Mouse (Mus musculus) stomach, postnatal 0 days (tissue): Measurements from ENCODE around the gene Cmip. TPM values are rescaled to one million over a fixed set of nuclear protein-coding genes. Genes with fewer than 3 reads are reported as not detected.

Source experiments
- ATAC-seq: fragments of 200-750 bp; cut with Nextera tagmentation; 2 replicates; pipeline ENCODE4 v1.8.0; 2017; ENCODE audit not compliant: low FRiP score, low TSS enrichment
- DNase-seq: peaks from one replicate; pipeline ENCODE4 v3.0.0-alpha.2; 2016; ENCODE audit warnings: low spot score
- H3K27ac ChIP-seq: fragments of 300-500 bp; sonication (generic); replicated peaks from 2 replicates; pipeline ENCODE4 v1.5.1; 2014; ENCODE audit warnings: mild to moderate bottlenecking, control low read depth
- H3K27me3 ChIP-seq: fragments of 300-500 bp; sonication (generic); 2 replicates; pipeline ENCODE4 v1.6.1; 2014; ENCODE audit warnings: low read length; ENCODE audit not compliant: control insufficient read depth, insufficient read depth
- H3K36me3 ChIP-seq: fragments of 300-500 bp; sonication (generic); 2 replicates; pipeline ENCODE4 v1.6.1; 2014; ENCODE audit warnings: low read length, mixed read lengths; ENCODE audit not compliant: control insufficient read depth, insufficient read depth
- H3K4me1 ChIP-seq: fragments of 300-500 bp; sonication (generic); replicated peaks from 2 replicates; pipeline ENCODE4 v1.6.1; 2014; ENCODE audit warnings: antibody characterized with exemption; ENCODE audit not compliant: control insufficient read depth, insufficient read depth
- H3K4me2 ChIP-seq: fragments of 300-500 bp; sonication (generic); replicated peaks from 2 replicates; pipeline ENCODE4 v1.6.1; 2014; ENCODE audit warnings: low read depth, mild to moderate bottlenecking, control low read depth, moderate library complexity
- H3K4me3 ChIP-seq: fragments of 300-500 bp; sonication (generic); 2 replicates; pipeline ENCODE4 v1.5.1; 2014; ENCODE audit warnings: low read depth, low read length, control low read depth
- H3K9ac ChIP-seq: fragments of 300-500 bp; sonication (generic); 2 replicates; pipeline ENCODE4 v1.6.1; 2014; ENCODE audit warnings: mild to moderate bottlenecking, low read length, control low read depth, mixed read lengths
- H3K9me3 ChIP-seq: fragments of 300-500 bp; sonication (generic); 2 replicates; pipeline ENCODE4 v1.6.1; 2016; ENCODE audit warnings: low read length; ENCODE audit not compliant: control insufficient read depth
- CTCF ChIP-seq: IDR thresholded peaks from 2 replicates; pipeline ENCODE4 v1.5.1; 2016; ENCODE audit warnings: antibody characterized with exemption, low read depth, mild to moderate bottlenecking, moderate library complexity
- EP300 ChIP-seq: optimal IDR thresholded peaks from 2 replicates; pipeline ENCODE3; 2016; ENCODE audit warnings: antibody characterized with exemption
- WGBS: fragments of 180-500 bp; shearing (Covaris S2); extraction: QIAGEN DNeasy Blood & Tissue Kit; methylation state at CpG from one replicate; pipeline ENCODE4 v1.1.7; 2014; 5-methylcytosine and 5-hydroxymethylcytosine counted together
- polyA plus RNA-seq: library from polyadenylated mRNA; unstranded; fragments of >200 nt; fragmentation: Nextera tagmentation; extraction: Ambion mirVana; gene quantifications from 2 replicates; pipeline ENCODE4 v1.2.1, GENCODE M21; 2015

The Cmip gene
- polyA plus RNA-seq, 1 experiment from 2014 or later, result 19.9 TPM

GRCm38 (mm10) chr8:117376997-117377396, 120.1 kb downstream of the Cmip start:
- Histone ChIP-seq H3K36me3 (0 out of 2 replicates have a peak, but pooled peaks cover 3% of the 10 kb centered on the region), H3K4me3 (no peak overlapping the region), H3K9me3 (no peaks in the 10 kb centered on the region), H3K27me3 (no peaks in the 10 kb centered on the region), H3K9ac (no peak overlapping the region), H3K4me2 (no peak overlapping the region), H3K27ac (no peak overlapping the region), H3K4me1 (no peaks in the 10 kb centered on the region; the same call in 1 of the 2 replicates)
- 81% methylated on average over 16 of the region's 16 CpGs for WGBS
- TF ChIP-seq EP300 (no peak), CTCF (no peak)
- DNase-seq (no peak), ATAC-seq (no peak)

GRCm38 (mm10) chr8:117378625-117379024, 121.8 kb downstream of the Cmip start:
- Histone ChIP-seq H3K4me3 (no peak overlapping the region), H3K9me3 (no peaks in the 10 kb centered on the region), H3K27ac (no peak overlapping the region), H3K27me3 (no peaks in the 10 kb centered on the region), H3K9ac (no peak overlapping the region), H3K4me1 (no peaks in the 10 kb centered on the region), H3K36me3 (0 out of 2 replicates have a peak, but pooled peaks cover 3% of the 10 kb centered on the region), H3K4me2 (no peak overlapping the region)
- ATAC-seq (peak; percentile 10; the same call in 1 of the 2 replicates), DNase-seq (no peak)
- 58% methylated on average over 7 of the region's 7 CpGs for WGBS
- no peak for TF ChIP-seq CTCF
- no peak for TF ChIP-seq EP300

- DNase-seq (peak; percentile 50), ATAC-seq (peak; percentile 38; the same call in 1 of the 2 replicates)
- H3K4me2 ChIP-seq, result no peak overlapping the region
- H3K36me3 ChIP-seq, result 0 out of 2 replicates have a peak, but pooled peaks cover 3% of the 10 kb centered on the region
- TF ChIP-seq EP300, result no peak
- TF ChIP-seq CTCF, result peak; percentile 70
- WGBS, result 56% methylated on average over 10 of the region's 10 CpGs
- no peak overlapping the region for H3K4me3 ChIP-seq
- no peaks in the 10 kb centered on the region for H3K9me3 ChIP-seq
- no peak overlapping the region for H3K9ac ChIP-seq
- no peaks in the 10 kb centered on the region for H3K27me3 ChIP-seq
- H3K4me1 ChIP-seq, result no peaks in the 10 kb centered on the region
- peak overlapping the region; percentile 13; the same call in 1 of the 2 replicates for H3K27ac ChIP-seq
Measured at GRCm38 (mm10) chr8:117379131-117379530, 122.3 kb downstream of the Cmip start.

- H3K27ac ChIP-seq, result peak overlapping the region; percentile 40
- no peak overlapping the region for H3K4me2 ChIP-seq
- H3K9me3 ChIP-seq, result no peaks in the 10 kb centered on the region
- DNase-seq (no peak), ATAC-seq (no peak)
- no peak overlapping the region for H3K4me3 ChIP-seq
- 67% methylated on average over 8 of the region's 8 CpGs for WGBS
- no peak for TF ChIP-seq CTCF
- no peak for TF ChIP-seq EP300
- H3K36me3 ChIP-seq, result 0 out of 2 replicates have a peak, but pooled peaks cover 3% of the 10 kb centered on the region
- H3K27me3 ChIP-seq, result no peaks in the 10 kb centered on the region
- H3K4me1 ChIP-seq, result no peaks in the 10 kb centered on the region
- no peak overlapping the region for H3K9ac ChIP-seq
Measured at GRCm38 (mm10) chr8:117380796-117381195, 123.9 kb downstream of the Cmip start.

- H3K4me2 ChIP-seq, result no peak overlapping the region
- 86% methylated on average over 2 of the region's 2 CpGs for WGBS
- TF ChIP-seq CTCF, result peak; percentile 71
- TF ChIP-seq EP300, result no peak
Measured at GRCm38 (mm10) chr8:117386142-117386541, 129.3 kb downstream of the Cmip start.

GRCm38 (mm10) chr8:117387642-117388041, 130.8 kb downstream of the Cmip start:
- Histone ChIP-seq H3K27me3 (no peaks in the 10 kb centered on the region), H3K9ac (no peak overlapping the region), H3K4me2 (no peak overlapping the region), H3K4me3 (no peak overlapping the region), H3K36me3 (no peaks in the 10 kb centered on the region; the same call in 1 of the 2 replicates), H3K9me3 (no peaks in the 10 kb centered on the region), H3K4me1 (peaks cover 5% of the 10 kb centered on the region; the same call in 1 of the 2 replicates), H3K27ac (peak overlapping the region; percentile 63)
- 59% methylated on average over 10 of the region's 10 CpGs for WGBS
- TF ChIP-seq CTCF (no peak), EP300 (no peak)
- DNase-seq, result no peak
- peak; percentile 25; the same call in 1 of the 2 replicates for ATAC-seq

More at GRCm38 (mm10) chr8:117386142-117386541, 129.3 kb downstream of the Cmip start:
- Histone ChIP-seq H3K27ac (no peak overlapping the region), H3K36me3 (no peaks in the 10 kb centered on the region; the same call in 1 of the 2 replicates), H3K4me3 (no peak overlapping the region), H3K9me3 (no peaks in the 10 kb centered on the region), H3K4me1 (peaks cover 5% of the 10 kb centered on the region; the same call in 1 of the 2 replicates), H3K27me3 (no peaks in the 10 kb centered on the region), H3K9ac (no peak overlapping the region)
- ATAC-seq (no peak), DNase-seq (peak; percentile 48)
